Mouse (Mus musculus): Measurements from ENCODE around the gene Zc3hc1.

DNA sequence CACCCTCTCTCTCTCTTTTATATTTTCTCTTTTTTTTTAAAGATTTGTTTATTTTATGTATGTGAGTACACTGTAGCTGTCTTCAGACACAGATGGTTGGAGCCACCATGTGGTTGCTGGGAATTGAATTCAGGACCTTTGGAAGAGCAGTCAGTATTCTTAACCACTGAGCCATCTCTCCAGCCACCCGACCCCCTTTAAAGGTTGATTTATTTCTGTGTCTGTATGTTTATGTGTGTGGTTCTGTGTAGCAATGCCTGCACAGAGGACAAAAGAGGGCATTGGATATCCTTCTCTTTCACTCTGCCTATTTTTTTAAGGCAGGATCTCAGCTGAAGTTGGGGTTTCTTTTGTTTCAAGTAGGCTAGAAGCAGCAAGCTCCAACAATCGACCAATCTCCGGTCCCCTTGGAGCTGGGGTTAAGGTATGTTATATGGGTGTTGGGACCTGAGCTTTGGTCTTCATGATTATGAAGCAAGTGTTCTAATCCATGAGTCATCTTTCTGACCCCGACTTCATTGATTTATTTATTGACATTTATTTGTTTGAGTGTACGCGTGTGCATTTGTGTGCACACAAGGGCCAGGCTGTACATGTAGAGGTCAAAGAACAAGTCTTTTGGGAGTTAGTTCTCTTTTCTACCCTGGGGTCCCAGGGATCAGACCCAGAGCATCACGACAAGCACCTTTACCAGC, 18.7 kb upstream of the Zc3hc1 start:
- TF ChIP-seq CTCF (IDR thresholded peaks at IDR 0.05; ENCODE audit: low read depth, low read length) (no peak), POLR2A (IDR thresholded peaks at IDR 0.05; ENCODE audit: borderline replicate concordance, low read depth, low read length) (no peak)

All from bone marrow macrophage, adult 2 months (primary cell).